Mouse (Mus musculus) forebrain, embryonic 16.5 days (tissue): ENCODE measurements around the gene Bcar3. TPM values are rescaled to one million over a fixed set of nuclear protein-coding genes. Genes with fewer than 3 reads are reported as not detected.

Experiments used
- ATAC-seq: fragments of 200-750 bp; cut with Nextera tagmentation; 2 replicates; pipeline ENCODE4 v1.8.0; 2017; ENCODE audit warnings: mild to moderate bottlenecking, moderate library complexity
- H3K27ac ChIP-seq: fragments of 300-500 bp; sonication (generic); 2 replicates; pipeline ENCODE4 v1.5.1; 2014; ENCODE audit warnings: low read length, control low read depth
- H3K27me3 ChIP-seq: fragments of 300-500 bp; sonication (generic); replicated peaks from 2 replicates; pipeline ENCODE4 v1.6.1; 2014; ENCODE audit warnings: low read length; ENCODE audit not compliant: control insufficient read depth, insufficient read depth
- H3K36me3 ChIP-seq: fragments of 300-500 bp; sonication (generic); 2 replicates; pipeline ENCODE4 v1.6.1; 2014; ENCODE audit not compliant: control insufficient read depth, insufficient read depth
- H3K4me1 ChIP-seq: fragments of 300-500 bp; sonication (generic); replicated peaks from 2 replicates; pipeline ENCODE4 v1.6.1; 2014; ENCODE audit warnings: low read length; ENCODE audit not compliant: control insufficient read depth, insufficient read depth
- H3K4me2 ChIP-seq: fragments of 300-500 bp; sonication (generic); 2 replicates; pipeline ENCODE4 v1.6.1; 2014; ENCODE audit warnings: mild to moderate bottlenecking, low read length, control low read depth
- H3K4me3 ChIP-seq: fragments of 300-500 bp; sonication (generic); replicated peaks from 2 replicates; pipeline ENCODE4 v1.5.1; 2014; ENCODE audit warnings: mild to moderate bottlenecking, low read length, control low read depth
- H3K9ac ChIP-seq: fragments of 300-500 bp; sonication (generic); replicated peaks from 2 replicates; pipeline ENCODE4 v1.6.1; 2014; ENCODE audit warnings: low read depth, low read length, control low read depth
- H3K9me3 ChIP-seq: fragments of 300-500 bp; sonication (generic); 2 replicates; pipeline ENCODE4 v1.6.1; 2016; ENCODE audit warnings: low read length; ENCODE audit not compliant: control insufficient read depth
- WGBS: fragments of 180-500 bp; shearing (Covaris S2); extraction: QIAGEN DNeasy Blood & Tissue Kit; methylation state at CpG from one replicate; pipeline ENCODE4 v1.1.7; 2014; 5-methylcytosine and 5-hydroxymethylcytosine counted together
- polyA plus RNA-seq: library from polyadenylated mRNA; unstranded; fragments of >200 nt; fragmentation: Nextera tagmentation; extraction: Ambion mirVana; gene quantifications from 2 replicates; pipeline ENCODE4 v1.2.1, GENCODE M21; 2015

Bcar3 gene
- polyA plus RNA-seq, 1 experiment from 2014 or later, result 5.3 TPM

DNA sequence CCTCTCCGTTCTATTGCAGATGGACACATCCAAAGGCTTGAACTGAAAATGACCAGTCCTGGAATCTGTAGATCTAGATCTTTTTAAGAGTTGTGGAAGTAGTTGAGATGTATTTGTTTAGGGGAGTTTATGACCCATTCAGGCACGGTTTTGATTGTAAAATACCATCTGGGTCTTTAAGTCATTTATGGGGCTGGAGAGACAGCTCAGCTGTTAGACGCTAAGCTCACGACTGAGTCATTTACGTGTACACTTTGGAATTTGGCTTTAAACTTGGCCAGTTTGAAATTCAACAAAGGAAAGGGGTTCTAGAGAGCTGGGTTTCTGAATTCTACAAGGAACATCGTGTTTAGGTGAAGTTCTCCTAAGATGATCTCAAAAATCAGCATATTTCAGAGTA is 200.8 kb downstream of the Bcar3 start:
- no peaks in the 10 kb centered on the region for H3K36me3 ChIP-seq
- no peak overlapping the region for H3K4me3 ChIP-seq
- no peaks in the 10 kb centered on the region for H3K9me3 ChIP-seq
- no peak for ATAC-seq
- no peak overlapping the region for H3K27ac ChIP-seq
- H3K4me1 ChIP-seq, result peaks cover 14% of the 10 kb centered on the region
- H3K27me3 ChIP-seq, result no peaks in the 10 kb centered on the region
- no peak overlapping the region for H3K9ac ChIP-seq
- 91% methylated on average over 6 of the region's 6 CpGs for WGBS
- H3K4me2 ChIP-seq, result no peak overlapping the region

GRCm38 (mm10) chr3:122497871-122498270 is 203.9 kb downstream of the Bcar3 start:
- ATAC-seq, result no peak
- Histone ChIP-seq H3K4me3 (no peak overlapping the region), H3K9me3 (no peaks in the 10 kb centered on the region), H3K36me3 (no peaks in the 10 kb centered on the region), H3K27ac (no peak overlapping the region), H3K4me2 (no peak overlapping the region), H3K4me1 (peaks cover 5% of the 10 kb centered on the region), H3K9ac (no peak overlapping the region), H3K27me3 (no peaks in the 10 kb centered on the region)
- 88% methylated on average over 6 of the region's 6 CpGs for WGBS

GRCm38 (mm10) chr3:122498528-122498927 is 204.6 kb downstream of the Bcar3 start:
- Histone ChIP-seq H3K27ac (no peak overlapping the region), H3K4me3 (no peak overlapping the region), H3K4me2 (no peak overlapping the region), H3K9ac (no peak overlapping the region), H3K27me3 (no peaks in the 10 kb centered on the region), H3K4me1 (no peaks in the 10 kb centered on the region), H3K9me3 (no peaks in the 10 kb centered on the region), H3K36me3 (no peaks in the 10 kb centered on the region)
- 88% methylated on average over 7 of the region's 7 CpGs for WGBS
- ATAC-seq, result no peak

GRCm38 (mm10) chr3:122499647-122500046 is 205.7 kb downstream of the Bcar3 start:
- Histone ChIP-seq H3K4me2 (no peak overlapping the region), H3K4me3 (no peak overlapping the region), H3K9ac (no peak overlapping the region), H3K27ac (no peak overlapping the region), H3K27me3 (no peaks in the 10 kb centered on the region), H3K9me3 (no peaks in the 10 kb centered on the region), H3K4me1 (no peaks in the 10 kb centered on the region), H3K36me3 (no peaks in the 10 kb centered on the region)
- ATAC-seq, result no peak
- 70% methylated on average over 6 of the region's 6 CpGs for WGBS

DNA sequence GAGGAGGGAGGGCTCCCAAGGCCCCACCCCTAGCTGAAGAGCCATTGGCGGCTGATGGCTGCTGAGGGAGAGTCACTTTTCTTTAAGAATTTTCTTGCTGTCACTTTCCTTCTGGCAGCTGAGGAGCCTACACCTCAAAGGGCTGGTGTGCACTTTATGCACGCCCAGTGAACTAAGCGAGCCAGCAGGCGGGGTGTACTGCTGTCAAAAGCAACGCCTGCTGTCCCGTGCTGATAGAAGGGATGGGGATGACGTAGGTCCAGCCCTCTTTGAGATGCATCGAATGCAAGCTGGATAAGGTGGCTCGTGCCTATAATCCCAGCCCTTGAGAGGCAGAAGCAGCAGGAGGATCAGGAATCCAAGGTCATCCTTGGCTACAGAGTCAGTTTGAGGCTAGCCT is 207.0 kb downstream of the Bcar3 start:
- no peaks in the 10 kb centered on the region for H3K36me3 ChIP-seq
- H3K27ac ChIP-seq, result no peak overlapping the region
- H3K4me1 ChIP-seq, result no peaks in the 10 kb centered on the region
- no peak overlapping the region for H3K4me3 ChIP-seq
- H3K9ac ChIP-seq, result no peak overlapping the region
- no peaks in the 10 kb centered on the region for H3K27me3 ChIP-seq
- no peaks in the 10 kb centered on the region for H3K9me3 ChIP-seq
- WGBS, result 73% methylated on average over 9 of the region's 9 CpGs
- no peak for ATAC-seq
- H3K4me2 ChIP-seq, result no peak overlapping the region

- H3K4me3 ChIP-seq, result no peak overlapping the region
Observed at GRCm38 (mm10) chr3:122506343-122506916, 212.5 kb downstream of the Bcar3 start.

GRCm38 (mm10) chr3:122507826-122508225 is 213.9 kb downstream of the Bcar3 start:
- 98% methylated on average over 14 of the region's 14 CpGs for WGBS
- H3K36me3 ChIP-seq, result no peaks in the 10 kb centered on the region
- H3K9ac ChIP-seq, result no peak overlapping the region
- H3K9me3 ChIP-seq, result no peaks in the 10 kb centered on the region
- ATAC-seq, result no peak
- H3K4me1 ChIP-seq, result peaks cover 4% of the 10 kb centered on the region; the same call in 1 of the 2 replicates
- no peaks in the 10 kb centered on the region for H3K27me3 ChIP-seq
- no peak overlapping the region for H3K4me3 ChIP-seq
- no peak overlapping the region for H3K4me2 ChIP-seq
- no peak overlapping the region for H3K27ac ChIP-seq

More at GRCm38 (mm10) chr3:122506343-122506916, 212.5 kb downstream of the Bcar3 start:
- Histone ChIP-seq H3K9me3 (no peaks in the 10 kb centered on the region), H3K36me3 (no peaks in the 10 kb centered on the region), H3K27me3 (no peaks in the 10 kb centered on the region), H3K27ac (peak overlapping the region; percentile 54), H3K4me1 (peaks cover 4% of the 10 kb centered on the region; the same call in 1 of the 2 replicates), H3K9ac (no peak overlapping the region), H3K4me2 (no peak overlapping the region)
- ATAC-seq, result peak; percentile 36
- WGBS, result 62% methylated on average over 10 of the region's 10 CpGs

- Histone ChIP-seq H3K36me3 (no peaks in the 10 kb centered on the region), H3K4me2 (no peak overlapping the region), H3K4me1 (peaks cover 4% of the 10 kb centered on the region; the same call in 1 of the 2 replicates), H3K9me3 (no peaks in the 10 kb centered on the region), H3K27ac (no peak overlapping the region), H3K4me3 (no peak overlapping the region), H3K27me3 (no peaks in the 10 kb centered on the region), H3K9ac (no peak overlapping the region)
- 32% methylated on average over 5 of the region's 5 CpGs for WGBS
- ATAC-seq, result peak; percentile 36
Observed at GRCm38 (mm10) chr3:122509084-122509483, 215.1 kb downstream of the Bcar3 start.

- Histone ChIP-seq H3K4me3 (no peak overlapping the region), H3K4me2 (no peak overlapping the region), H3K9ac (no peak overlapping the region), H3K27me3 (no peaks in the 10 kb centered on the region), H3K36me3 (no peaks in the 10 kb centered on the region), H3K4me1 (peaks cover 4% of the 10 kb centered on the region; the same call in 1 of the 2 replicates), H3K27ac (no peak overlapping the region), H3K9me3 (no peaks in the 10 kb centered on the region)
- ATAC-seq, result no peak
- 81% methylated on average over 11 of the region's 11 CpGs for WGBS
Observed at GRCm38 (mm10) chr3:122509534-122510239, 215.8 kb downstream of the Bcar3 start.
